Mouse (Mus musculus) midbrain, embryonic 10.5 days (tissue): ENCODE measurements at regions not wholly inside any gene's neighbourhood (a gene's known extent, or its start where the extent isn't known, plus 50 kb on each side); places are given as distances from the start of the nearest gene placed in this dataset.
A peak's percentile ranks its signal among the peaks of the same experiment; 100 is the strongest.

Experiments used
- DNase-seq: peaks from one replicate; pipeline ENCODE4 v3.0.0-alpha.2; 2017; ENCODE audit warnings: low spot score
- H3K27ac ChIP-seq: fragments of 300-500 bp; sonication (generic); replicated peaks from 2 replicates; pipeline ENCODE4 v1.5.1; 2016; ENCODE audit warnings: mild to moderate bottlenecking
- H3K27me3 ChIP-seq: fragments of 300-500 bp; sonication (generic); 2 replicates; pipeline ENCODE4 v1.6.1; 2016; ENCODE audit warnings: low read depth, mild to moderate bottlenecking; ENCODE audit not compliant: poor library complexity, severe bottlenecking
- H3K36me3 ChIP-seq: fragments of 300-500 bp; sonication (generic); 2 replicates; pipeline ENCODE4 v1.6.1; 2016; ENCODE audit warnings: mild to moderate bottlenecking, moderate library complexity
- H3K4me1 ChIP-seq: fragments of 300-500 bp; sonication (generic); 2 replicates; pipeline ENCODE4 v1.6.1; 2016
- H3K4me3 ChIP-seq: fragments of 300-500 bp; sonication (generic); 2 replicates; pipeline ENCODE4 v1.5.1; 2016; ENCODE audit warnings: mild to moderate bottlenecking, moderate library complexity
- H3K9me3 ChIP-seq: fragments of 300-500 bp; sonication (generic); replicated peaks from 2 replicates; pipeline ENCODE4 v1.6.1; 2016; ENCODE audit warnings: mild to moderate bottlenecking
- WGBS: fragments of 180-500 bp; shearing (Covaris S2); methylation state at CpG from one replicate; pipeline ENCODE4 v1.1.7; 2016; 5-methylcytosine and 5-hydroxymethylcytosine counted together

GRCm38 (mm10) chr2:146745683-146746047, 110.0 kb upstream of the Kiz start:
- Histone ChIP-seq H3K27me3 (peaks cover 28% of the 10 kb centered on the region), H3K27ac (peak overlapping the region; percentile 46; the same call in 1 of the 2 replicates), H3K36me3 (no peaks in the 10 kb centered on the region), H3K4me1 (peaks cover 16% of the 10 kb centered on the region), H3K4me3 (peak overlapping the region; percentile 39), H3K9me3 (no peaks in the 10 kb centered on the region)
- WGBS = 55% methylated on average over 12 of the region's 12 CpGs
- DNase-seq = no peak

- no peak overlapping the region for H3K27ac ChIP-seq
- no peaks in the 10 kb centered on the region for H3K4me1 ChIP-seq
- H3K36me3 ChIP-seq = no peaks in the 10 kb centered on the region
- 53% methylated on average over 2 of the region's 2 CpGs for WGBS
- H3K27me3 ChIP-seq = no peaks in the 10 kb centered on the region
- H3K9me3 ChIP-seq = no peaks in the 10 kb centered on the region
- DNase-seq = no peak
- H3K4me3 ChIP-seq = no peak overlapping the region
Measured at GRCm38 (mm10) chr2:146753988-146754387, 101.7 kb upstream of the Kiz start.

- Histone ChIP-seq H3K9me3 (no peaks in the 10 kb centered on the region), H3K4me1 (peaks cover 27% of the 10 kb centered on the region), H3K27ac (no peak overlapping the region), H3K36me3 (no peaks in the 10 kb centered on the region), H3K4me3 (no peak overlapping the region), H3K27me3 (peaks cover 17% of the 10 kb centered on the region)
- no peak for DNase-seq
- WGBS = 65% methylated on average over 18 of the region's 18 CpGs
Measured at GRCm38 (mm10) chr2:146763522-146764144, 92.0 kb upstream of the Kiz start.

GRCm38 (mm10) chr2:146764313-146765255, 91.1 kb upstream of the Kiz start:
- no peak for DNase-seq

GRCm38 (mm10) chr2:146774876-146775275, 80.8 kb upstream of the Kiz start:
- WGBS = 22% methylated on average over 2 of the region's 2 CpGs
- peak; percentile 52 for DNase-seq
- H3K9me3 ChIP-seq = no peaks in the 10 kb centered on the region
- H3K36me3 ChIP-seq = no peaks in the 10 kb centered on the region
- H3K27me3 ChIP-seq = peaks cover 52% of the 10 kb centered on the region
- H3K4me3 ChIP-seq = no peak overlapping the region
- no peak overlapping the region for H3K27ac ChIP-seq
- H3K4me1 ChIP-seq = peaks cover 10% of the 10 kb centered on the region

More at GRCm38 (mm10) chr2:146764313-146765255, 91.1 kb upstream of the Kiz start:
- Histone ChIP-seq H3K36me3 (no peaks in the 10 kb centered on the region), H3K9me3 (no peaks in the 10 kb centered on the region), H3K4me1 (peaks cover 27% of the 10 kb centered on the region), H3K4me3 (no peak overlapping the region), H3K27me3 (peaks cover 17% of the 10 kb centered on the region), H3K27ac (no peak overlapping the region)
- WGBS = 88% methylated on average over 12 of the region's 12 CpGs

GRCm38 (mm10) chr2:146787132-146787810, 68.4 kb upstream of the Kiz start:
- H3K9me3 ChIP-seq = no peaks in the 10 kb centered on the region
- 5% methylated on average over 11 of the region's 11 CpGs for WGBS
- peaks cover 20% of the 10 kb centered on the region for H3K4me1 ChIP-seq
- no peaks in the 10 kb centered on the region for H3K36me3 ChIP-seq
- DNase-seq = peak; percentile 59
- peak overlapping the region; percentile 32 for H3K4me3 ChIP-seq
- peaks cover 27% of the 10 kb centered on the region for H3K27me3 ChIP-seq
- H3K27ac ChIP-seq = peak overlapping the region; percentile 81

GRCm38 (mm10) chr2:146787811-146788455, 67.7 kb upstream of the Kiz start:
- no peaks in the 10 kb centered on the region for H3K9me3 ChIP-seq
- no peak overlapping the region for H3K4me3 ChIP-seq
- H3K36me3 ChIP-seq = no peaks in the 10 kb centered on the region
- peaks cover 27% of the 10 kb centered on the region for H3K27me3 ChIP-seq
- H3K27ac ChIP-seq = peak overlapping the region; percentile 81
- no peak for DNase-seq
- 52% methylated on average over 5 of the region's 5 CpGs for WGBS
- peaks cover 20% of the 10 kb centered on the region for H3K4me1 ChIP-seq

- peaks cover 9% of the 10 kb centered on the region; the same call in 1 of the 2 replicates for H3K9me3 ChIP-seq
Measured at GRCm38 (mm10) chr2:146792844-146793420, 62.7 kb upstream of the Kiz start.

GRCm38 (mm10) chr2:146802973-146803372, 52.7 kb upstream of the Kiz start:
- Histone ChIP-seq H3K27ac (no peak overlapping the region), H3K9me3 (no peaks in the 10 kb centered on the region; the same call in 1 of the 2 replicates), H3K27me3 (no peaks in the 10 kb centered on the region), H3K4me1 (no peaks in the 10 kb centered on the region), H3K4me3 (no peak overlapping the region), H3K36me3 (no peaks in the 10 kb centered on the region)
- DNase-seq = no peak

More at GRCm38 (mm10) chr2:146792844-146793420, 62.7 kb upstream of the Kiz start:
- Histone ChIP-seq H3K4me3 (no peak overlapping the region), H3K27me3 (no peaks in the 10 kb centered on the region), H3K4me1 (peaks cover 5% of the 10 kb centered on the region), H3K27ac (no peak overlapping the region), H3K36me3 (no peaks in the 10 kb centered on the region)
- no peak for DNase-seq
- 90% methylated on average over 6 of the region's 6 CpGs for WGBS
